Mouse (Mus musculus): ENCODE data around the gene Alpk1. TPM values are rescaled to one million over a fixed set of nuclear protein-coding genes. Genes with fewer than 3 reads are reported as not detected.

Alpk1 gene
- polyA plus RNA-seq, 1 experiment: 1.8 TPM

GRCm38 (mm10) chr3:127694802-127695771 is 85.2 kb downstream of the Alpk1 start:
- no peak overlapping the region for H3K27ac ChIP-seq (ENCODE audit: insufficient read depth, low read depth, low read length)
- no peak for TF ChIP-seq CTCF (IDR thresholded peaks at IDR 0.05; ENCODE audit: extremely low read depth, insufficient read length, insufficient replicate concordance, low read depth, low read length)
- TF ChIP-seq POLR2A (IDR thresholded peaks at IDR 0.05; ENCODE audit: low read depth, low read length): no peak
- peaks cover 10% of the 10 kb centered on the region for H3K36me3 ChIP-seq (ENCODE audit: control insufficient read depth, insufficient read depth, low read length)
- H3K27me3 ChIP-seq (ENCODE audit: control insufficient read depth, insufficient read depth, low read length): no peaks in the 10 kb centered on the region
- H3K4me1 ChIP-seq (ENCODE audit: control insufficient read depth, insufficient read depth, insufficient read length, low read length): no peaks in the 10 kb centered on the region; the same call in 1 of the 2 replicates
- no peak overlapping the region for H3K4me3 ChIP-seq (ENCODE audit: low read depth, low read length)
- WGBS: 66% methylated on average over 43 of the region's 43 CpGs

DNA sequence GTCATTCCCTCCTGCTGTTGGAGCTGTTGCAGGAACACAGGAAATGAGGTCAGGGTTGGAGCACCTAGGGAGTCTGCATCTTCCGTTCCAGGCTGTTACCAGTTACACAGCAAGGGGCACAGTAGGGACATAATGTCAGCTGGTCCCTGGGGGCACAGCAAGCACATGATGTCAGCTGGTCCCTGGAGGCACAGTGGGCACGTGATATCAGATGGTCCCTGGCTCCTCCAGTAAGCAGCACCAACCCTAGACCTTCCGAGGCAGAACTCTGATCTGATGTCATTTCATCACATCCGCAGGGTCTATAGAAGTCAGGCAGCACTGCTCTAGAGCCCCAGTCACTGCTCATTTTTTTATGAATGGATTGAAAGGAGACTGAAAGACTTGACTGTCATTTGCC is 89.1 kb downstream of the Alpk1 start:
- no peaks in the 10 kb centered on the region; the same call in 1 of the 2 replicates for H3K4me1 ChIP-seq (ENCODE audit: control insufficient read depth, insufficient read depth, insufficient read length, low read length)
- TF ChIP-seq POLR2A (IDR thresholded peaks at IDR 0.05; ENCODE audit: low read depth, low read length): no peak
- no peak for TF ChIP-seq CTCF (IDR thresholded peaks at IDR 0.05; ENCODE audit: extremely low read depth, insufficient read length, insufficient replicate concordance, low read depth, low read length)
- WGBS: 87% methylated on average over 4 of the region's 4 CpGs
- H3K27ac ChIP-seq (ENCODE audit: insufficient read depth, low read depth, low read length): no peak overlapping the region
- no peaks in the 10 kb centered on the region for H3K27me3 ChIP-seq (ENCODE audit: control insufficient read depth, insufficient read depth, low read length)
- no peak overlapping the region for H3K4me3 ChIP-seq (ENCODE audit: low read depth, low read length)
- H3K36me3 ChIP-seq (ENCODE audit: control insufficient read depth, insufficient read depth, low read length): peaks cover 14% of the 10 kb centered on the region

- TF ChIP-seq POLR2A (IDR thresholded peaks at IDR 0.05; ENCODE audit: low read depth, low read length) (no peak), CTCF (IDR thresholded peaks at IDR 0.05; ENCODE audit: extremely low read depth, insufficient read length, insufficient replicate concordance, low read depth, low read length) (no peak)
- 89% methylated on average over 15 of the region's 15 CpGs for WGBS
- Histone ChIP-seq H3K4me1 (ENCODE audit: control insufficient read depth, insufficient read depth, insufficient read length, low read length) (no peaks in the 10 kb centered on the region), H3K27ac (ENCODE audit: insufficient read depth, low read depth, low read length) (no peak overlapping the region), H3K36me3 (ENCODE audit: control insufficient read depth, insufficient read depth, low read length) (peaks cover 30% of the 10 kb centered on the region), H3K4me3 (ENCODE audit: low read depth, low read length) (no peak overlapping the region), H3K27me3 (ENCODE audit: control insufficient read depth, insufficient read depth, low read length) (no peaks in the 10 kb centered on the region)
Observed at GRCm38 (mm10) chr3:127679703-127680102, 100.6 kb downstream of the Alpk1 start.

DNA sequence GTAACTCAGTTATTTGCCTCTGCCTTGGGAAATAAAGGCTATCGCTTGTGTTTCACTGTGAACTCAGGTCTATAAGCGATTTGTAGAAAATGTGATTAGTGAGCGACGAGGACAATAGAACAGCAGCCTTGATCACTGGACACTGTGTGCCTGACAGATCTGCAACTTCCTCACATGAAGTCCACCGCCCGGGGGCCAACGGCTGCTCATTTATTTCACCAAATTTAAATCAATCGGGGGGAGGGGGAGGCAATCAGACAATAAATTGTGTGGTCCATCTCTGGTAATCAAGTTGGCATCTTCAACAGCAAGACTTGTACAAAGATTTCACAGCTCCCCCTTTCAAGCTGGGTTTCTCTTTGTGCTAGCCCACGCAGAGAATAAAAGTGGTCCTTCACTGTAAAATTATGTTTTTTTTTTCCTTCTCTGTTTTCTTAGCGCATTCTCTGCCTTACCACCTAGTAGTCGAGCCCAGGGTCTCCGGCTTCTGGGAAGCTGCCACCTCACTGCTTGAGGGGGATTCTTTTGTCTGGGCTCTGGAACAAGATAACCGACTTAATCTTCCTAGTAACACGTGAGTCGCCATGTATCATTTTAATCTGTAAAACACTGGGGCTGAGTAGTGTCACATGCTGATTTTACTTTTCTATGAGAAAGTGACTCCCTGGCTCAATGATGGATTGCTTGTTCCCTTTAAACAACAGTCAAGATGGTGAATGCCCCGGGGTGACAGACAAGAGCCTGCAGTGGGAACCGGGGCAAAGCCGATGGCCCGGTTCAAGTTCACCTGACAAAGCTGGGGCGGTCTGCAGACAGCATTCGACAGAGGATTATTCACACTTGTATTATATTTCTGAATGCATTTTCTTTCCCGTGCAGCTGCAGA is 118.4 kb downstream of the Alpk1 start:
- 80% methylated on average over 22 of the region's 22 CpGs for WGBS
- Histone ChIP-seq H3K4me1 (ENCODE audit: control insufficient read depth, insufficient read depth, insufficient read length, low read length) (no peaks in the 10 kb centered on the region), H3K27ac (ENCODE audit: insufficient read depth, low read depth, low read length) (no peak overlapping the region), H3K4me3 (ENCODE audit: low read depth, low read length) (no peak overlapping the region), H3K36me3 (ENCODE audit: control insufficient read depth, insufficient read depth, low read length) (peaks cover 4% of the 10 kb centered on the region; the same call in 1 of the 2 replicates), H3K27me3 (ENCODE audit: control insufficient read depth, insufficient read depth, low read length) (no peaks in the 10 kb centered on the region)
- no peak for TF ChIP-seq CTCF (IDR thresholded peaks at IDR 0.05; ENCODE audit: extremely low read depth, insufficient read length, insufficient replicate concordance, low read depth, low read length)
- TF ChIP-seq POLR2A (IDR thresholded peaks at IDR 0.05; ENCODE audit: low read depth, low read length): no peak

- Histone ChIP-seq H3K27me3 (ENCODE audit: control insufficient read depth, insufficient read depth, low read length) (no peaks in the 10 kb centered on the region), H3K4me3 (ENCODE audit: low read depth, low read length) (no peak overlapping the region), H3K4me1 (ENCODE audit: control insufficient read depth, insufficient read depth, insufficient read length, low read length) (no peaks in the 10 kb centered on the region), H3K27ac (ENCODE audit: insufficient read depth, low read depth, low read length) (no peak overlapping the region), H3K36me3 (ENCODE audit: control insufficient read depth, insufficient read depth, low read length) (0 out of 2 replicates have a peak, but pooled peaks cover 1% of the 10 kb centered on the region)
- TF ChIP-seq POLR2A (IDR thresholded peaks at IDR 0.05; ENCODE audit: low read depth, low read length): no peak
- TF ChIP-seq CTCF (IDR thresholded peaks at IDR 0.05; ENCODE audit: extremely low read depth, insufficient read length, insufficient replicate concordance, low read depth, low read length): no peak
- WGBS: 80% methylated on average over 7 of the region's 7 CpGs
Observed at GRCm38 (mm10) chr3:127660712-127661111, 119.6 kb downstream of the Alpk1 start.

GRCm38 (mm10) chr3:127651742-127652653 is 128.3 kb downstream of the Alpk1 start:
- Histone ChIP-seq H3K36me3 (ENCODE audit: control insufficient read depth, insufficient read depth, low read length) (no peaks in the 10 kb centered on the region), H3K4me3 (ENCODE audit: low read depth, low read length) (no peak overlapping the region), H3K27ac (ENCODE audit: insufficient read depth, low read depth, low read length) (no peak overlapping the region), H3K4me1 (ENCODE audit: control insufficient read depth, insufficient read depth, insufficient read length, low read length) (no peaks in the 10 kb centered on the region), H3K27me3 (ENCODE audit: control insufficient read depth, insufficient read depth, low read length) (no peaks in the 10 kb centered on the region; the same call in 1 of the 2 replicates)
- WGBS: 57% methylated on average over 7 of the region's 7 CpGs
- TF ChIP-seq CTCF (IDR thresholded peaks at IDR 0.05; ENCODE audit: extremely low read depth, insufficient read length, insufficient replicate concordance, low read depth, low read length) (no peak), POLR2A (IDR thresholded peaks at IDR 0.05; ENCODE audit: low read depth, low read length) (no peak)
